Mouse (Mus musculus) heart, embryonic 16.5 days (tissue): ENCODE data around the gene Cep295. TPM values are rescaled to one million over a fixed set of nuclear protein-coding genes. Genes with fewer than 3 reads are reported as not detected.
"Not testable (repeated sequence)": the region's sequence is repeated elsewhere in the genome, so short reads cannot be mapped to it uniquely, and the experiment has no call there.

Experiments
- ATAC-seq: fragments of 200-750 bp; cut with Nextera tagmentation; replicated peaks from 2 replicates; pipeline ENCODE4 v1.8.0; 2017; ENCODE audit warnings: moderate number of reproducible peaks; ENCODE audit not compliant: insufficient read depth, low FRiP score; ENCODE audit errors: extremely low read depth
- H3K27ac ChIP-seq: fragments of 300-500 bp; sonication (generic); 2 replicates; pipeline ENCODE4 v1.5.1; 2014; ENCODE audit warnings: mild to moderate bottlenecking, low read length, control low read depth, moderate library complexity
- H3K27me3 ChIP-seq: fragments of 300-500 bp; sonication (generic); 2 replicates; pipeline ENCODE4 v1.6.1; 2014; ENCODE audit warnings: low read length, mixed read lengths; ENCODE audit not compliant: control insufficient read depth, insufficient read depth
- H3K36me3 ChIP-seq: fragments of 300-500 bp; sonication (generic); 2 replicates; pipeline ENCODE4 v1.6.1; 2014; ENCODE audit not compliant: control insufficient read depth, insufficient read depth
- H3K4me1 ChIP-seq: fragments of 300-500 bp; sonication (generic); 2 replicates; pipeline ENCODE4 v1.6.1; 2014; ENCODE audit warnings: low read length, mixed read lengths; ENCODE audit not compliant: control insufficient read depth, insufficient read depth
- H3K4me2 ChIP-seq: fragments of 300-500 bp; sonication (generic); 2 replicates; pipeline ENCODE4 v1.6.1; 2014; ENCODE audit warnings: low read depth, mild to moderate bottlenecking, control low read depth, low read length
- H3K4me3 ChIP-seq: fragments of 300-500 bp; sonication (generic); 2 replicates; pipeline ENCODE4 v1.5.1; 2014; ENCODE audit warnings: mild to moderate bottlenecking, control low read depth, low read length
- H3K9ac ChIP-seq: fragments of 300-500 bp; sonication (generic); 2 replicates; pipeline ENCODE4 v1.6.1; 2014; ENCODE audit warnings: low read length, control low read depth
- H3K9me3 ChIP-seq: fragments of 300-500 bp; sonication (generic); replicated peaks from 2 replicates; pipeline ENCODE4 v1.6.1; 2016; ENCODE audit warnings: low read length; ENCODE audit not compliant: control insufficient read depth
- WGBS: fragments of 180-500 bp; shearing (Covaris S2); extraction: QIAGEN DNeasy Blood & Tissue Kit; methylation state at CpG from one replicate; pipeline ENCODE4 v1.1.7; 2014; 5-methylcytosine and 5-hydroxymethylcytosine counted together
- polyA plus RNA-seq: library from polyadenylated mRNA; unstranded; fragments of >200 nt; fragmentation: Nextera tagmentation; extraction: Ambion mirVana; gene quantifications from 2 replicates; pipeline ENCODE4 v1.2.1, GENCODE M21; 2015

The Cep295 gene
- polyA plus RNA-seq, 1 experiment from 2014 or later: 8.8 TPM

DNA sequence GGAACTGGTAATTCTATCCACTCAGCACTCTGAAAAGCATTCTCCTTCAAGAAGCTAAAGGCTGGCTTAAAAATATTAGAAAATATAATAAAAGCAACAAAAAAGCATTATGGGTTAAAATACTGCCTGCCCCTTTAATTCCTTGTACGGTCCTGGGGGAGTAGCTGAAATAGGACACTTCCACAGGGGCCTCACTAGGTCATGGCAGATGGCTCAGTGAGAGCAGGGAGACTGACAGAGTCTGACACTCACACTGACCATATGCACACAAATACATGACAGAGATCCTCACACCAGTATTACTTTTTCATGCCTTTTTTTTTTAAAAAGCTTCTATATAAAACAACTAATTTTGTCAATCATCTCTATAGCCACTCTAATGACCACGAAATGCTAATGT, 7.7 kb downstream of the Cep295 start:
- Histone ChIP-seq H3K4me3 (no peak overlapping the region), H3K4me2 (no peak overlapping the region), H3K36me3 (peaks cover 25% of the 10 kb centered on the region), H3K9me3 (no peaks in the 10 kb centered on the region), H3K27me3 (no peaks in the 10 kb centered on the region), H3K4me1 (no peaks in the 10 kb centered on the region), H3K9ac (no peak overlapping the region), H3K27ac (no peak overlapping the region)
- 67% methylated on average over 2 of the region's 2 CpGs for WGBS
- ATAC-seq: no peak

DNA sequence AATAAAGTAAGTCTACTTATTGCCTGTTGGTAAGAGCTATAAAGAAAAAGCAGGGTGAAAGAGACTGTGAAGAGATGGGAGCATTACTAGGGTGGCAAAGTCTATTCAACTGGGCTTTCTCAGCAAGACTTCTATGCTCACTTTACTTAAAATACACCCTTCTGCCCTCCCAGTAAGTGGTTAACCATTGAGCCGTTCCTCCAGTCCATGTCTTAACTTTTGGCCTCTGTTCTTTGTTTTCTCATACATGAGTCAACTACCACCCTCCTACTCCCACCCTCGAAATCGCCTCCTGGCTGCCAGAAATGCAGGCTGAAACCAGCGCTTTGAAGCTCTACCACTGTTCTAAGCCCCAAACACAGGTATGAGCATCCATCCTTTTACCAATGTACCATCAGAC, 19.8 kb downstream of the Cep295 start:
- Histone ChIP-seq H3K9ac (no peak overlapping the region), H3K27me3 (no peaks in the 10 kb centered on the region), H3K36me3 (peaks cover 55% of the 10 kb centered on the region), H3K4me2 (no peak overlapping the region), H3K27ac (no peak overlapping the region), H3K9me3 (no peaks in the 10 kb centered on the region), H3K4me1 (no peaks in the 10 kb centered on the region), H3K4me3 (no peak overlapping the region)
- no peak for ATAC-seq
- WGBS: 84% methylated on average over 4 of the region's 4 CpGs

DNA sequence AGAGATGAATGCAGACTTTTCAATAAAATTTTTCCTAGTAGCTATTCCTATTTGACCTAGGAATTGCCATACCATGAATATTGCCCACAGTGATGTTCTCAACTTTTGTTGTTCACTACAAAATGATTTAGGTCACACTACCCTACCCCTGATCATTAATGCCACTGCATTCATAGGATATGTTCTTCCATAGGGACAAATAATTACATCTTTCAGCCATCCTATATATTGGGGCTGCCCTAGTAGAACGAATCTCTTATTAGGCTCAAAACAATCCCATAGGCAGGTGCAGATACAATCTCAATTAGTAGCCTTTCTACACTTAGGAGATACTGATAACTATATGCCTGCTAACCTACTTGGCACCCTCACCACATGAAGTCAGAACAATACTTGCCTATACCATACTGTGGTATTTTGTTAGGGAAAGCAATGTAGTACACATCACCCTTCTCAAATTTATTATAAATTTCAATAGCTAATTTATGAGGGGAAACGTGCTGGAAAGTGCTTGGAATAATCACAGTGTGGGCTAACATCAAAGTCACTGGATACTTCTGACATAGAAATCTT, 39.3 kb downstream of the Cep295 start:
- H3K36me3 ChIP-seq: peaks cover 47% of the 10 kb centered on the region
- no peak overlapping the region for H3K9ac ChIP-seq
- no peak overlapping the region for H3K4me3 ChIP-seq
- no peak overlapping the region for H3K4me2 ChIP-seq
- H3K4me1 ChIP-seq: no peaks in the 10 kb centered on the region
- ATAC-seq: no peak
- H3K27me3 ChIP-seq: no peaks in the 10 kb centered on the region
- H3K27ac ChIP-seq: no peak overlapping the region
- H3K9me3 ChIP-seq: no peaks in the 10 kb centered on the region
- WGBS: 68% methylated on average over 2 of the region's 2 CpGs

DNA sequence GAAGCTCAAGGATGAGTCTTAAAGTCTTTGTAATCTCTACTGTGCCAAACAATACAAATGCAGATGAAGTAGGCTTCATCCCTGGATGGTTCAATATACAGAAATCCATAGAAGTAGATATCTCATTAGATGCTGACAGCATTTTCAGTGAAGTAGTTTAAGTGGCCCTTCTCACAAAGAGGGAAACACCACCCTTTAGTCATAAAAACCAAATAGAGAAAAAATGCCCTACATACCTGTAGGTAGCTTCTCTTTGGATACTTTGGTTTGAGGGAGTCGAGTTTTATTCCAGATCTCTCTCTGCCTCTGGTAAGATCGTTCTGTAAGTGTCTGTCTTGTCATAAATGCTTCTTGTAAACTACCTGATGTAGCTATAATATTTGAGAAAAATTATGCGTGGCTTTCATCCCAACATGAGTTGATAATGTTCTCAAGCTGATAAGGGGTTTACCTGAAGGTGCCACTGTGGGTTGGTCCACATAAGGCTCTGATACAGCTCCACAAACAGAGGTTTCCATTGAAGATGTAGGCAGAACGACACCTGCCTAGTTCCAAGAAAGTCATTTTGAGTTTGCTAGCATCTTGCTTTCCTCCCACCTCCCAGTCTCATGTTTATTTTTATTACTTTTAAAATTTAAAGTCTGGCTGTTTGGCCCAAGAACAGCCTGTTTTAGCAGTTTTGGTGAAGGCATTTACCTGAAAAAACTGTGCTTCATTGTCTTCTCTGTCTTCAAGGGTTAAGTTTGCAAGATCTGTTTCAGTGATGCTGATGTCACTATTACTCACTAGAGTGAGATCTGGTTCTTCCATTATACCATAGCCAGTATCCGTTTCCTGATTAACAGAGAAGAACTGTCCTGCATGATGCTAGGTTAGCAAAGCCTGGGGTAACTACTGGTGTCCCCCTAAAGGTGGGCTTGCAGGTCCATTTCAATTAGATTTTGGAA, 40.1 kb downstream of the Cep295 start:
- Histone ChIP-seq H3K27me3 (no peaks in the 10 kb centered on the region), H3K36me3 (peaks cover 46% of the 10 kb centered on the region), H3K9ac (no peak overlapping the region), H3K4me2 (no peak overlapping the region), H3K27ac (no peak overlapping the region), H3K4me1 (no peaks in the 10 kb centered on the region), H3K4me3 (no peak overlapping the region), H3K9me3 (no peaks in the 10 kb centered on the region)
- WGBS: 60% methylated on average over 5 of the region's 5 CpGs
- no peak for ATAC-seq

DNA sequence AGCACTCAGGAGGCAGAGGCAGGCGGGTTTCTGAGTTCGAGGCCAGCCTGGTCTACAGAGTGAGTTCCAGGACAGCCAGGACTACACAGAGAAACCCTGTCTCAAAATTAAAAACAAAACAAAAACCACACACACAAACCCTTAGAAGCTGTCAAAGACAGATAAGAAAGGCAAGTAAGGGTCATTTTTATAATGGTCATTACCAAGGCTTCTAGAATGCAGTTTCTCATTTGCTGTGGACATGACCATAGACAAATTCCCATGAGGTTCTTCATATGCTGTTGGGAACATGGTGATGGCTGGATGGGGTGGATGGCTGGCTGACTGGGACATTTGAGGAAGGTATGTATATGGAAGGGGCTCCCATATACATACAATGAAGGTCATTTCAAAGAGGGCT, 41.3 kb downstream of the Cep295 start:
- H3K4me2 ChIP-seq, H3K4me3 ChIP-seq, ATAC-seq, H3K9ac ChIP-seq, H3K4me1 ChIP-seq, H3K27me3 ChIP-seq, H3K27ac ChIP-seq, H3K9me3 ChIP-seq: not testable (repeated sequence)
- H3K36me3 ChIP-seq: peaks cover 43% of the 10 kb centered on the region
- WGBS: 90% methylated on average over 2 of the region's 2 CpGs

DNA sequence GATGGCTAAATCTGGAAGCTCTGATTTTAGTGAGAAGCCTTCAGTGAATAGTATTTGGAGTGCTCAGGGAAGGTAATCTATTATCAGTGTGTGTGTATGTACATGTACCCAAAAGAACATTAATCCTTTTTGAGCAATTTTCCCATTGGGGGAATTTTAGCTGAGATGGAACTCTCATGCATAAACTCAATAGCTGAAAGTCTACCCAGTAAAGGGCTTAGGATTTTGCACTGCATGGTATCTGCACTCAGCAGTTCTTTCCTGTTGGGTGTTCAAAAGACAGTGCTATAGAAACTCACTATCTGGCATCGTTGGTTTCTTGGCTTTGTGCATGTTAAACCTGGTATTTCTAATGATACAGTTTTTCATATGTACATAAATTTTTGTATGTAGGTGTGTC, 43.0 kb downstream of the Cep295 start:
- no peaks in the 10 kb centered on the region for H3K4me1 ChIP-seq
- ATAC-seq: no peak
- H3K36me3 ChIP-seq: peaks cover 55% of the 10 kb centered on the region

DNA sequence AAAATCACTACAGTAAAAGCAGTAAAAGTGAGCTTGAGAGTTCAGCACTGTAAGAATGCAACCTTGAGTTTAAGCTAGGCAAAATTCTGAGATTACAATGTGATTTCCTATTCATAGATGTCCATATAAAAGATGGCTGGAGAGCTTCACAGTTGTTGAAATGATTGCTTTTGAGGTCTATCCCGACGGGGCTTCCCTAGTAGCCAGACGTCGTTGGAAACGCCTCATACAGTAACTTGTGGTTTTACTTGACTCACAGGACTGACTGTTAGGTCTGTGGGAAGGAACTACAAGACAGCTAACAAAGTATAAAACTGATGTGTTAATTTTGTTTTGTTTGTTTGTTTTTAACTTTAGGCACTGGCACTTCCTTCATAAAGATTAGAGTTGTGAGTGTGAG, 44.0 kb downstream of the Cep295 start:
- Histone ChIP-seq H3K27ac (no peak overlapping the region), H3K4me3 (no peak overlapping the region), H3K9me3 (no peaks in the 10 kb centered on the region), H3K4me1 (peaks cover 6% of the 10 kb centered on the region), H3K27me3 (no peaks in the 10 kb centered on the region), H3K36me3 (peaks cover 62% of the 10 kb centered on the region), H3K4me2 (no peak overlapping the region), H3K9ac (no peak overlapping the region)
- WGBS: 84% methylated on average over 5 of the region's 5 CpGs
- ATAC-seq: no peak

More for the DNA sequence above, 43.0 kb downstream of the Cep295 start:
- H3K4me3 ChIP-seq: no peak overlapping the region
- H3K27me3 ChIP-seq: no peaks in the 10 kb centered on the region
- WGBS: 92% methylated on average over 1 of the region's 1 CpGs
- H3K4me2 ChIP-seq: no peak overlapping the region
- H3K27ac ChIP-seq: no peak overlapping the region
- H3K9ac ChIP-seq: no peak overlapping the region
- H3K9me3 ChIP-seq: no peaks in the 10 kb centered on the region

DNA sequence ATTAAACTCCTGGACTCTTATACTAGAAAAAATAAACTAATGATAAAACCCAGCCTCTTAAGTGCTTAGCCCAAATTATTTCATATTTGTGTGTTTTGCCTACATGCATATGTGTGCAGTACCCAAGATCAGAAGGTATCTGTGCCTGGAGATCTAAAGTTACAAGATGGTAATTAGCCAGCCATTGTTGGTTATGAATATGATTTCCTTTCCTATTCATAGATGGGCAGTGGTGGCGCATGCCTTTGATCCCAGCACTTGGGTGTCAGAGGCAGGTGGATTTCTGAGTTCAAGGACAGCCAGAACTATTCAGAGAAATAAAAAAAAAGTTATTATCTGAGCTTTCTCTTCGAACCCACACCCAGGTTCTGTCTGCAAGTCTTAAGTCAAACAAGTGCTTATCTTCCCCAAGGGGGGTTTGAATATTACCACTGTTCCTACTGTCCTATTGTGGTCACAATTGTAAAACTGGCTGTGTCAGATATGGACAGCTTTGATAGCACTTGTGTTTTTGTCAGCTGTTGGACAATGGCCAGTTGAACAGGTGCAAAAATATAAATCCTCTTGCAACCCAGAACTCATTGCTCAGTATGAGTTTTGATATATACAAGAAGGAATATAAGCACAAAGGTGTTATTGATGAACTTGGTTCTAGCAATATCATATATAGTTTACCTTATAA, 45.4 kb downstream of the Cep295 start:
- H3K27me3 ChIP-seq: no peaks in the 10 kb centered on the region
- H3K4me2 ChIP-seq: no peak overlapping the region
- H3K36me3 ChIP-seq: peaks cover 61% of the 10 kb centered on the region
- no peaks in the 10 kb centered on the region for H3K9me3 ChIP-seq
- no peak overlapping the region for H3K27ac ChIP-seq
- H3K9ac ChIP-seq: no peak overlapping the region
- H3K4me1 ChIP-seq: peaks cover 17% of the 10 kb centered on the region
- H3K4me3 ChIP-seq: no peak overlapping the region
- WGBS: 80% methylated on average over 2 of the region's 2 CpGs
- no peak for ATAC-seq

DNA sequence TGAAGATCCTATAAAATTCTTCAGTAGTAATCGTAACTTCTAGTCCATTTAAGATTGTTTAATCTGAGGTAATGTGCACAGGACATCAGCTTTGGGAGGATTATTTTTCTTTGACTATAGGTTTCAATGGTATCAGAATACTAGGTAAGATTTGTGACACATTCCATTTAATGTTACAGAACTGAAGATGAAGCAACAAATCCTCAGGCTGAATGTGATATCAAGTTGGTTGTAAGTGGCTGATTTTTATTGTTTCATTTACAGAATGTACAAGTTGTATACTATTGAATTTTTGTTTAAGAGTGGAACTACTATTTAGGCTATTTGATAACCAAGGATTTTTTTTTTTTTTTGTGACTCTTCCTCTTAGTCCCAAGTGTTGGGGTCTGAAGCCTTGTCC, 47.4 kb downstream of the Cep295 start:
- H3K4me1 ChIP-seq: peaks cover 22% of the 10 kb centered on the region
- no peak overlapping the region for H3K27ac ChIP-seq
- no peak overlapping the region for H3K4me2 ChIP-seq
- no peak for ATAC-seq
- 89% methylated on average over 1 of the region's 1 CpGs for WGBS
- H3K9ac ChIP-seq: no peak overlapping the region
- H3K27me3 ChIP-seq: no peaks in the 10 kb centered on the region
- H3K9me3 ChIP-seq: no peaks in the 10 kb centered on the region
- H3K36me3 ChIP-seq: peaks cover 52% of the 10 kb centered on the region
- no peak overlapping the region for H3K4me3 ChIP-seq
